Mouse (Mus musculus) gastrocnemius, postnatal 25 days (tissue): ENCODE results near the gene Nubp2. TPM values are rescaled to one million over a fixed set of nuclear protein-coding genes. Genes with fewer than 3 reads are reported as not detected.

Experiments used
- DNase-seq: peaks from one replicate; pipeline ENCODE4 v3.0.0; 2022
- total RNA-seq, 2 experiments: library from RNA; stranded (reverse); gene quantifications; 1 replicate in 1 of 2; 2 replicates in 1 of 2; pipeline ENCODE4 v1.2.3; 2021

The Nubp2 gene
- total RNA-seq, 2 experiments from 2014 or later: 10.2 to 13.1 TPM

DNA sequence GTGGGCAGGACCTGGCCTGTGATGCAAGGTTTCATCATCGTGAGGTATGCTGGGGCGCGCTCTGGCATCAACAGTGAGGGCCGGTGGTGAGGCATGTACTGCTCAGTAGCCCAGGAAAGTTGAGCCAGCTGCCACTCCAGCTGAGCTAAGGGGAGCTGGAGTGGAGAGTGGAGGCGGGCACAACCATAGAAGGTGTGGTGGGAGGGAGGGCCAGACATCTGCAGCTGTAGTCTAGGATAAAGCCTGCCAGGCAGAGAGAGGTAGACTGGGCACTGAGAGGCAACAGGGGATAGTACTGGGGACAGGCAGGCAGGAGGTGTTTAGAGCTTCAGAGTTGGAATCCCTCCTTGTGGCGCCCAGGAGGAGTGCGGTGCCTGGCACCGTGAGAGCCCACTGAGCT, 26.1 kb downstream of the Nubp2 start:
- no peak for DNase-seq

DNA sequence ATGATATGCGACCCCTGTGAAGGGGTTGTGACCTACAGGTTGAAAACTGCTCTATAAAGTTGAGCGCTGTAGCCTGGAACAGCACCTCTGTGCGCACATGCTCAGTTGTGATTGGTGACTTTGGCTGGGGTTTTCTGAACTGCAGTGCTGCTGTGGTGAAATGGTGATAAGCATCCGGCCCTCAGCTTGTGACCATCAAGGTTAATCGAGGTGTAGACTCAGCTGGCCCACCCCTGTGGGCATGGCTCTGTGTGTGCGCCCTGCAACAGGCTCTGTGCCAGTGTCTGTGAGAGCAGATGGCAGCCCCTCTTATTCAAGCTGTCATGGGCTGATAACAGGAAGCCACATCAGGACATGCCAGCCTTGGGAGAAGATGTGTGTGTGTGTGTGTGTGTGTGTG, 27.2 kb downstream of the Nubp2 start:
- DNase-seq: no peak

- DNase-seq: no peak
These were observed 28.2 kb downstream of the Nubp2 start for GRCm38 (mm10) chr17:24857831-24858470.

DNA sequence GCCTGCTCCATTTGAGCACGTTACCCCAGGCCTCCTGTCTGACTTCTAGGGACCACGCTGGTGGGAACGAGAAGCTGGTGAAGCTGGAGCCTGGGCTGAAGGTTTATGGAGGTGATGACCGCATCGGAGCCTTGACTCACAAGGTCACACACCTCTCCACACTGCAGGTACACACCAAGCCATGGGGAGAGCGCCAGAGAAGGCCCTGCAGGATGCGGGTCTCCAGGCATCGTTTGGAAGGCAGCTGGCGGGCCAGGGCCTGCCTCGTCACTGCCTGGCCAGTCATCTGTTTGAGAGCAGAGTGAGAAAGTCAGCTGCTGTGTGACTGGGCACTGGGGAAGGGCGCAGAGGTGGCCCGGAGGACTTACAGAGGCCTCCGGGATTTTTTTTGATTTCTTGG, 29.6 kb downstream of the Nubp2 start:
- no peak for DNase-seq

GRCm38 (mm10) chr17:24855838-24856464, 30.2 kb downstream of the Nubp2 start:
- no peak for DNase-seq

DNA sequence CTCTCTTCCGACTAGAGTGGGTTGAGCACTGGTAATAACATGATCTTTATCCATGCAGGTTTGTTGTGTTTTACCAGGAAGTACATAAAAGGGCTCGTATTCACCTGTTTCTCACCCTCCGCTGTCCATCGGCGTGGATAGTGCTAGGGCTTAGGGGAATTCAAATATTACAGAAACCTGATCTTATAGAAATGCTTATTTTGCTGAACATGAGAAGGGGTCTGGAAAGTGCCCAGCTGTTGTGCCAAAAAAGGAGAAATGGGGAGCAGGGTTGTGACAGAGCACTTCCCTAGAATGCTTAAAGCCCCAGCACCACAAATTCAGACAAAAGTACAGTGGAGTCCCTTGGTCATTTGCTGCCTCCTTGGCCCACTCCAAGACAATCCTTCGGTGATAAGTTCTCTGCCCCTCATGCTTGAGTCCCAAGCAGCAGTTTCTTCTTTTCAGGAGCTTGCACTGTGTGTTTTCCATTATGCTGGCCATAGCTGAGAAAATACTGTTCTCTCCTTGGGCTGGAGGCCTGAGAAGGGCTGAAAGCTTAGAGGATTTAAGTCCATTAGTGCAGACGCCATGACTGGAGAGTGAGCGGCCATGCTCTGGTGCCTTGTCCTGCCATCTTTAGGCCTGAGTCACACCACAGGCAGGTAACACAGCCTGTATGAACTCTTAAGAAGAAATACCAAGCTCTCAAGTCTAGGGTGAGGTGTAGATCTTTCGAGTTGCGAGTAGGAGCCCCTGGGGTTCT, 34.6 kb downstream of the Nubp2 start:
- no peak for DNase-seq

- DNase-seq: no peak
These were observed 35.4 kb downstream of the Nubp2 start for GRCm38 (mm10) chr17:24850773-24851127.

GRCm38 (mm10) chr17:24850065-24850772, 35.9 kb downstream of the Nubp2 start, which contains the start of gene Fahd1:
Gene Fahd1, minus strand, starts transcription at chr17:24850364.
- peak; percentile 97 for DNase-seq

GRCm38 (mm10) chr17:24849733-24850064, 36.5 kb downstream of the Nubp2 start:
- no peak for DNase-seq

- DNase-seq: no peak
These were observed 37.5 kb downstream of the Nubp2 start for GRCm38 (mm10) chr17:24848600-24849031.

- DNase-seq: no peak
These were observed 38.8 kb downstream of the Nubp2 start for GRCm38 (mm10) chr17:24847386-24847785.

GRCm38 (mm10) chr17:24844525-24844924, 41.6 kb downstream of the Nubp2 start:
- DNase-seq: no peak

DNA sequence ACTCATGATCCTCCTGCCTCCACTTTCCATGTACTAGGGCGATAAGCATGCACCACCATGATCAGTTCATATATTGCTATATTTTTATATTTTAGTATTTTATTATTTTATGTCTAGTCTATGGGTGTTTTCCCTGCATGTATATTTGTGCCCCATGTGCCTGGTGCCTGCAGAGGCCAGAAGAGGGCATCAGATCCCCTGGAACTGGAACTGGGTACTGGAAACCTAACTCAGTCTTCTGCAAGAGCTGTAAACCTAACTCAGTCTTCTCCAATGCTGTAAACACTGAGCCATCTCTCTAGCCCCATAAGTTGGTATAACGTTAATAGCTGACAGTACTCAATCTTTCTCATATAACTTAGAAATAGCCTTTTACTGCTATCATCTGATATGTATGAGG, 43.5 kb downstream of the Nubp2 start:
- no peak for DNase-seq

DNA sequence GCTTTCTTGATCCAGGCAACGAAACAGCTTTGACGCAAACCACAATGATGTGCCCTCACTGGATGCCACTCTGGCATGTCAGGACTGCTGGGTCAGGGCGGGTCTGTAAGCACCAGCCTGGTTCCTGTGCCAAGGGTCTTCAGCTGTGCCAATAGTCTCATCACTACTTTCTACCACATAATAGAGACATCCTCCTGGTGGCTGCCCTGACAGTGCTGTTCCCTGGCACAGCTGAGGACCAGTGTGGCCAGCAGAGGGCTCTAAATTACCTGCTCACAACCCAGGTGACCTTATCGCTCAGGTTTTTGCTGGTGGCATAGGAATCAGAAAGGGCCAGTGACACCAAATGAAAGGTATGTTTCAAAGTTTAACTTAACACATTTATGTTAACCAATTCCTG, 45.0 kb downstream of the Nubp2 start:
- DNase-seq: no peak

- no peak for DNase-seq
These were observed 45.8 kb downstream of the Nubp2 start for GRCm38 (mm10) chr17:24840341-24840740.

- no peak for DNase-seq
These were observed 46.3 kb downstream of the Nubp2 start, which contains the start of gene Hagh for GRCm38 (mm10) chr17:24839842-24840241. Gene Hagh, plus strand, starts transcription at chr17:24840143.

Other genes starting within 250 kb of the Nubp2 start
- gene Slc9a3r2, start 236.0 kb downstream of the Nubp2 start, total RNA-seq: 10 to 100 TPM; 36.6 to 41.8 TPM
- gene Npw, start 227.9 kb downstream of the Nubp2 start, total RNA-seq: not detected
- 10 to 100 TPM; 17.7 to 20.2 TPM for gene Zfp598, start 216.7 kb downstream of the Nubp2 start, total RNA-seq
- gene Syngr3, start 196.4 kb downstream of the Nubp2 start, total RNA-seq: not detected
- 10 to 100 TPM; 24.1 to 30.1 TPM for gene Gfer, start 190.2 kb downstream of the Nubp2 start, total RNA-seq
- gene Noxo1, start 190.1 kb downstream of the Nubp2 start, total RNA-seq: under 1 TPM; 0.59 to 0.61 TPM
- 10 to 100 TPM; 14.7 to 15.6 TPM for gene Tbl3, start 178.7 kb downstream of the Nubp2 start, total RNA-seq
- gene Rnf151, start 168.3 kb downstream of the Nubp2 start, total RNA-seq: not detected
- gene Rps2, start 168.2 kb downstream of the Nubp2 start, total RNA-seq: 100 to 1,000 TPM; 564 to 585 TPM
- 100 to 1,000 TPM; 493 to 532 TPM for gene Ndufb10, start 161.9 kb downstream of the Nubp2 start, total RNA-seq
- gene Rpl3l, start 158.5 kb downstream of the Nubp2 start, total RNA-seq: 100 to 1,000 TPM; 723 to 775 TPM
- gene Msrb1, start 149.7 kb downstream of the Nubp2 start, total RNA-seq: 100 to 1,000 TPM; 164 to 180 TPM
- not detected for gene Hs3st6, start 133.4 kb downstream of the Nubp2 start, total RNA-seq
- not detected for gene Meiob, start 82.1 kb downstream of the Nubp2 start, total RNA-seq
- 10 to 100 TPM; 73.3 to 77.5 TPM for gene Hagh, start 46.2 kb downstream of the Nubp2 start, total RNA-seq
- 10 to 100 TPM; 38.1 to 44.5 TPM for gene Fahd1, start 36.0 kb downstream of the Nubp2 start, total RNA-seq
- gene Igfals, start 20.4 kb downstream of the Nubp2 start, total RNA-seq: 1 to 10 TPM; 3.8 to 4.4 TPM
- 10 to 100 TPM; 27.8 to 31.5 TPM for gene Spsb3, start 294 bp upstream of the Nubp2 start, total RNA-seq
- gene Eme2, start 8.7 kb upstream of the Nubp2 start, total RNA-seq: 10 to 100 TPM in 1 of 2 experiments, 1 to 10 TPM in 1; 8.8 to 10.4 TPM
- 100 to 1,000 TPM in 1 of 2 experiments, 10 to 100 TPM in 1; 85.9 to 105 TPM for gene Mrps34, start 8.8 kb upstream of the Nubp2 start, total RNA-seq
- 1 to 10 TPM; 7.7 to 9.8 TPM for gene Nme3, start 10.2 kb upstream of the Nubp2 start, total RNA-seq
- gene Mapk8ip3, start 50.6 kb upstream of the Nubp2 start, total RNA-seq: 10 to 100 TPM; 19.5 TPM
- gene Jpt2, start 74.3 kb upstream of the Nubp2 start, total RNA-seq: 1 to 10 TPM; 5.5 to 8.6 TPM
- 1 to 10 TPM; 6.8 to 6.9 TPM for gene Cramp1l, start 129.4 kb upstream of the Nubp2 start, total RNA-seq
- gene Ift140, start 129.7 kb upstream of the Nubp2 start, total RNA-seq: 1 to 10 TPM; 2.7 to 4.6 TPM
- gene Tmem204, start 197.2 kb upstream of the Nubp2 start, total RNA-seq: 10 to 100 TPM in 1 of 2 experiments, 1 to 10 TPM in 1; 9.4 to 11.0 TPM
- 1 to 10 TPM; 5.8 to 5.9 TPM for gene Telo2, start 229.6 kb upstream of the Nubp2 start, total RNA-seq
- 1 to 10 TPM; 4.4 to 6.6 TPM for gene Ptx4, start 234.4 kb upstream of the Nubp2 start, total RNA-seq
- 10 to 100 TPM; 11.7 to 13.1 TPM for gene Clcn7, start 247.0 kb upstream of the Nubp2 start, total RNA-seq